Mouse (Mus musculus) gastrocnemius, postnatal 36 days (tissue): ENCODE data around the gene Gja3. TPM values are rescaled to one million over a fixed set of nuclear protein-coding genes. Genes with fewer than 3 reads are reported as not detected.
"Not testable (repeated sequence)": the region's sequence is repeated elsewhere in the genome, so short reads cannot be mapped to it uniquely, and the experiment has no call there.

Source experiments
- DNase-seq, 2 experiments: peaks; one replicate each; pipeline ENCODE4 v3.0.0; 2022
- intact Hi-C: fragments of 180-260 bp; cut with DNase I; formaldehyde crosslinking; loops from one replicate; pipeline ENCODE4 v1.15.1; 2025
- long read RNA-seq, 2 experiments: library from polyadenylated mRNA; stranded (forward); transcript quantifications; one replicate each; pipeline ENCODE4 v2.0.0; 2021
- total RNA-seq, 2 experiments: library from RNA; stranded (reverse); gene quantifications; 2 replicates each; pipeline ENCODE4 v1.2.3; 2021

Gene Gja3
- under 1 TPM in 1 of 2 experiments, not detected in 1; 0.12 TPM for total RNA-seq
- long read RNA-seq, experiment 1, partial matches to known transcripts = 0 of 1 reads
- long read RNA-seq, experiment 1, other reads (novel, unspliced or antisense) = 1 of 1 reads
- long read RNA-seq, experiment 2, partial matches to known transcripts = 0 of 1 reads
- long read RNA-seq, experiment 2, other reads (novel, unspliced or antisense) = 0 of 1 reads

GRCm38 (mm10) chr14:57057563-57058321, at the start of gene Gja3:
Gene Gja3 (minus strand): TSS chr14:57058100.
- intact Hi-C loops = loop anchor here (5.0 kb wide), 1 partner anchor 90 kb away; no protein-coding TSS in a partner anchor
- DNase-seq = no peak

GRCm38 (mm10) chr14:57107091-57107490, 49.2 kb upstream of the Gja3 start:
- intact Hi-C loops = no loop called here
- DNase-seq = no peak

DNA sequence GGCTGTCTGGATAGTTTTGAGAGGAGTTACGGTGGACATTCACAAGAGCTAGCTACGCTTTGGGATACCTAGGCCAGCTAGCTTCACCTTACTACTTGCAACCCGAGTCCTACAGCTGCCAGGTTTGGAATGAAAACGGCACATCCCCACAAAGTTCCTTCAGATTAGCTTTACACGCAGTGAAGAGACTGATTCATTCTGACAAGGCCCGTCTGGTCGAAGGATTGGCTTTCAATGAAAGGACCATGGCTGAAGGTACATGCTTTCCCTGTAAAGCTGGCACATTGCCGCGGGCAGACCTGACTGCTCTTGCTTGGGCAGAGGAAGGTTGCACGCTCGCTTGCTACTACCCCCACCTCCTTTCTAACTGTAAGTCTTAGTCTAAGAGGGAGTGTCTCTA, 47.8 kb upstream of the Gja3 start:
- intact Hi-C loops = no loop called here
- no peak for DNase-seq

- intact Hi-C loops = no loop called here
- DNase-seq = no peak
These were observed 47.2 kb upstream of the Gja3 start for GRCm38 (mm10) chr14:57105111-57105510.

- intact Hi-C loops = no loop called here
- no peak for DNase-seq
These were observed 46.5 kb upstream of the Gja3 start, which contains the start of gene Gjb2 for GRCm38 (mm10) chr14:57104106-57105023. Gene Gjb2 (minus strand): TSS chr14:57104702.

- DNase-seq = no peak
- intact Hi-C loops = no loop called here
These were observed 45.8 kb upstream of the Gja3 start for GRCm38 (mm10) chr14:57103711-57104105.

DNA sequence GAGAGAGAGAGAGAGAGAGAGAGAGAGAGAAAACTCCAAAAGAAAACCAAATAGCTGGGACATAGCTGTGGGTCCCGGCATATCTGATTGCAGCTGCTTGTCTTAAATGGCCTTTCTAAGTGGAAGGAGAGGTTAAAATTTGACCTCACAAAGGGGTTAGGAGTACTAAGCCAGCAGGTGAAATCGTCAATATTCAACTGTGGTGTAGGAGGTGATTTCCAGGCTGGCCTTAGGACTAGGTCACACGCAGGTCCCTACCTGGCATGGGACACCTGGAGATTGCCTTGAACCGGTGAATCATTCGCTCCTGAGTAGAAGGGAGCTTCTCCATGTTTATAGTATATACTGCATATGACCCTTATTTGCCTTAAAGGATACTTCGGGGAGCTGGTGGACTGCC, 45.2 kb upstream of the Gja3 start:
- intact Hi-C loops = no loop called here
- no peak for DNase-seq

GRCm38 (mm10) chr14:57101623-57102022, 43.7 kb upstream of the Gja3 start:
- intact Hi-C loops = no loop called here
- no peak for DNase-seq

DNA sequence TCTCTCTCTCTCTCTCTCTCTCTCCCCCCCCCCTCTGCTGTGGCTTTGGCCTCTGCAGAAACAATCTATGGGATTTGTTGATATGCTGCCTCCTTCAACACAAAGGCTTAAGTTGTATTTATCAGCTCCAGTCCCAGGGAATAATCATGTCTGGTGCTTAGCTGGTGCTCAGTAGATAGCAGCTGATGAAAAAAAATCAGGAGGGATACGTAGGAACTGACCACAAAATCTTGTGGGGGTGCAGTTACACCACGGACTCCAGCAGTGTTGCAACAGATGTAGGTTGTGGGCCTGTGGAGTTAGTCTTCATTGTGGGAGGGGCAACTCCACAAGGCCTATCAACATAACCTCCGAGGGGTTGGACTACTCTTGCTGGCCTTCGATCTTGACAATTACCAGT, 38.0 kb upstream of the Gja3 start:
- DNase-seq = no peak
- intact Hi-C loops = no loop called here

DNA sequence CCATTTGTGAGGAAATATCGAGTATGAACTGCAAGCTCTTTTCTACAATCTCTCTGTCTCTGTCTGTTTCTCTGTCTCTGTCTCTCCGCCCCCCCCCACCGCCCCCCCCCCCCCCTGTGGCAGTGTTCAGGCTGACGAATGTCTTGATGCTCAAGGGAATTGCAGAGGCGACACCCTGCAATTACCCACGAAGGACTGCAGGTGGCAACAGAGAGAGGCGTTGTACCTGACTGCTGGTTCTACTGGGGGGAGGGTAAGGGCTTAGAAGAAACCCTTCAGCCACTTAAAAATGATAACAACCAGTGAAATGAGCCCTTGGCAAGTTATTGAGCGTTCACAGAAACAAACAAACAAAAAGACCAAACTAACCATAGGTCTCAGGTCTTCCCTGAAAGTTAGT, 35.1 kb upstream of the Gja3 start:
- DNase-seq = peak in 1 of 2 experiments; percentile 8
- intact Hi-C loops = no loop called here

DNA sequence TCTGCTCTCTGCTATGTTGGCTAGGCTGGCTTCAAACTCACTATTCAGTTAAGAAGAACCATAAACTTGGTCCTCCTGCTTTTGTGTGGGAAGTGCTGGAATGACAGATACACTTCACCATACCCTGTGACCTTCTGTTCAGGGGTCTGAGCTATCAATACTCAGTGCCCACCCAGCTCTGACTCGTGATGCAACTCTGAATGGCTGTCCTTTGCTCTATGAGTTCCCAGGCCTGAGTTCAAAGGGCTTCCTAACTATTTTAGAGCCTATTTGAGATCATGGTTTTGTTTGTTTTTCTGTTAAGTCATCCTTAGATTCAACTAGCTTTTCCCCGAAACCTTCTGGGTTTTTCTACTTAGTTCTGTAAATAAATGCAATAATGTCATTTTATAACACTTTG, 32.1 kb upstream of the Gja3 start:
- intact Hi-C loops = no loop called here

GRCm38 (mm10) chr14:57089107-57089506, 31.2 kb upstream of the Gja3 start:
- no peak for DNase-seq
- intact Hi-C loops = no loop called here

More for the DNA sequence above, 32.1 kb upstream of the Gja3 start:
- DNase-seq = no peak

GRCm38 (mm10) chr14:57084180-57084668, 26.3 kb upstream of the Gja3 start:
- intact Hi-C loops = no loop called here
- DNase-seq = no peak

DNA sequence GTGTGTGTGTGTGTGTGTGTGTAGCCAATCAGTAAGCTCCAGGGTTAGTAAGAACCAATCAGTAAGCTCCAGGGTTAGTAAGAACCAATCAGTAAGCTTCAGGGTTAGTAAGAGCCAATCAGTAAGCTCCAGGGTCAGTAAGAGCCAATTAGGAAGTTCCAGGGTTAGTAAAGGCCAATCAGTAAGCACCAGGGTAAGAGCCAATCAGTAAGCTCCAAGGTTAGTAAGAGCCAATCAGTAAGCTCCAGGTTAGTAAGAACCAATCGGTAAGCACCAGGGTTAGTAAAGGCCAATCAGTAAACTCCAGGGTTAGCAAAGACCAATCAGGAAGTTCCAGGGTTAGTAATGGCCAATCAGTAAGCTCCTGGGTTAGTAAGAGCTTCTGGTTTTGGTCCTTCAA, 25.0 kb upstream of the Gja3 start:
- no peak for DNase-seq
- intact Hi-C loops = no loop called here

- intact Hi-C loops = no loop called here
- no peak for DNase-seq
These were observed 17.6 kb upstream of the Gja3 start for GRCm38 (mm10) chr14:57075537-57075936.

DNA sequence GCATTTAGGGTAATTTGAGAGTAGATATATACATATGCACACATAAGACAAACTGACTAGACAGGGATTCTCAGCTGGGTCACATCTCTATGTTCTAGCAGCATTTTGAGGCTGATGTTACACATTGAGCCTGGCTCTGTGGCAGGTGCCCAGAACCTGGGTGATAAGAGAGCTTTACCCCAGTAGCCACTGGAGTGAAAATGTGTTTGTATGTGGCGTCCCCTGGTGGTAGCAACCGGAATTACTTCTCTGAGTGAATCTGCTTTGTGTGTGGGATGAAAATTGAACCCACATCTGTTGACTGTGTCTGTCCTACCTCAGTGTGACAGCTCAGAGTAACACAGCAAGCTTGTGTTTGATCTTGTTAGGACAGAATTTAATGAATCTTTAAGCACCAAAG, 12.0 kb upstream of the Gja3 start:
- DNase-seq = peak in 1 of 2 experiments; percentile 30
- intact Hi-C loops = not testable (repeated sequence)

DNA sequence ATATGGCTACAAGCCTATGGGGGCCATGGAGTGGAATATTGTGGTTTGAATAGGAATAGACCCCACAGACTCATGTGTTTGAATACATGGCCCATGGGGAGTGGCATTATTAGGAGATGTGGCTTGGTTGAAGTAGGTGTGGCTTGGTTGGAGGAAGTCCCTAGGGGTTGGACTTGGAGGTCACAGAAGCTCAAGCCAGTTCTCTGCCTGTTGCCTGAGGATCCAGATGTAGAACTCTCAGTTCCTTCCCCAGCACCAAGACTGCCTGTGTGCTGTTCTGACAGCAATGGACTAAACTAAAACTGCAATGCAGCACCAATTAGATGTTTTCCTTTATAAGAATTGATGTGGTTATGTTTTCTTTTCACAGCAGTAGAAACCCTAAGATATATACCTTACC, 8.2 kb upstream of the Gja3 start:
- intact Hi-C loops = no loop called here
- no peak for DNase-seq

DNA sequence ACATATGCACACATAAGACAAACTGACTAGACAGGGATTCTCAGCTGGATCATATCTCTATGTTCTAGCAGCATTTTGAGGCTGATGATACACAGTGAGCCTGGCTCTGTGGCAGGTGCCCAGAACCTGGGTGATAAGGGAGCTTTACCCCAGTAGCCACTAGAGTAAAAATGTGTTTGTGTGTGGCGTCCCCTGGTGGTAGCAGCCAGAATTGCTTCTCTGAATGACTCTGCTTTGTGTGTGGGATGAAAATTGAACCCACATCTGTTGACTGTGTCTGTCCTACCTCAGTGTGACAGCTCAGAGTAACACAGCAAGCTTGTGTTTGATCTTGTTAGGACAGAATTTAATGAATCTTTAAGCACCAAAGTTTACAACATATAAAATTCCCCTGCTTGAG, 2.2 kb upstream of the Gja3 start:
- peak in 1 of 2 experiments; percentile 46 for DNase-seq
- intact Hi-C loops = not testable (repeated sequence)

- DNase-seq = no peak
- intact Hi-C loops = loop anchor here (5.0 kb wide), 1 partner anchor 90 kb away; no protein-coding TSS in a partner anchor
These were observed 717 bp downstream of the Gja3 start for GRCm38 (mm10) chr14:57057204-57057562.

GRCm38 (mm10) chr14:57052713-57053112, 5.2 kb downstream of the Gja3 start:
- DNase-seq = no peak
- intact Hi-C loops = no loop called here

DNA sequence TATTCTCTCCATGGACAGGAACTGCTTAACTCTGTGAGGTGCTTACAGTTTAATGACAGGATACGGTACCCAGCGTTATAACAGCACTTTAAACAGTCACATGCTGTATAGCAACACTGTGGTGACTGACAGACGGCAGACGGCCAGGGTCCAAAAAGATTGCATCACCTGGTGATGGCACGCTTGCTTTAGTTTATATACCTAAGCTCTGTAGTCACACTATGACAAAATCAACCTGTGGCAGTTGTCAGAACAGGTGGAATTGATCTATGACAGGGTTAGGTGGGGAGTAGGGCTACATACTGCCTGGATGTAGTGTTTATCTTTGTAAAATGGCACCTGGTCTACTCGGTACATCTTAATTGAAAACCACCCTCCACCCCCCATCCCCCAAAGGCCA, 14.0 kb downstream of the Gja3 start:
- intact Hi-C loops = no loop called here

More for the DNA sequence above, 14.0 kb downstream of the Gja3 start:
- no peak for DNase-seq
